Mouse (Mus musculus) mesoderm, embryonic 11.5 days (tissue): ENCODE measurements at regions not wholly inside any gene's neighbourhood (a gene's known extent, or its start where the extent isn't known, plus 50 kb on each side); places are given as distances from the start of the nearest gene placed in this dataset.

Source experiments
- DNase-seq: peaks from one replicate; pipeline ENCODE4 v3.0.0-alpha.2; 2012; ENCODE audit warnings: low read depth, low spot score

DNA sequence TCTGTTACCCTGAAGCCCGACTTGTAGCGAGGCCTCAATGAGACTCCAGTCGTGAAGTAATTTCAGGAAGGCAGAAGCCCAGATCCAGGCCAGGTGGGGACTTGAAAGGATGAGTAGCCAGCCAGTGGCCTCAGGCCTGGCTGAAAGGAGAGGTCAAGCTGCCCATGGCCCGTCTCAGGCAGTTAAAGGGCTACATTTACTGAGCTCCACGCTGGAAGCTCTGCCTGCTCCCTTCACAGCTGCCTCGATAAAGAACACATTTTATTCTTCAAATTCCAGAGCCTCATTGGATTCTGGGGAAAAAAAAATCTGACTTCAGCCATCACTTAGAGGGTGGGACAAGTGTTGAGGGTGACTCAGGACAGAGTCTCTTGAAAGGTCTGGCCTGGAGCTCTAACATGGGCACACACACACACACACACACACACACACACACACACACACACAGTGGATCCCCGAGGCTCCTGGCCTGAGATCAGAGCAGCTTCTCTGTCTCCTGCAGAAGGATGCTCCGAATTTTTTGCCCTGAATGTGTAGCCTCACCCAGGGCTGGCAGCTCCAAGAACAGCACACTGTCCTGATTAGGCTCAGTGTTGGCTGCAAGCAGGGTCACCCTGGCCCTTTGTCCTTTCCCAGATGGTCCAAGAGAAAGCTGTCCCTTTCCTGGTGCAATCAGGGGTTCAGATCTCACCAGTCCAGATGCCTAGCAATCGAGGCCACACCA, 53.0 kb downstream of the Gadd45g start:
- no peak for DNase-seq

GRCm38 (mm10) chr13:51900043-51900440, 53.6 kb downstream of the Gadd45g start:
- no peak for DNase-seq

DNA sequence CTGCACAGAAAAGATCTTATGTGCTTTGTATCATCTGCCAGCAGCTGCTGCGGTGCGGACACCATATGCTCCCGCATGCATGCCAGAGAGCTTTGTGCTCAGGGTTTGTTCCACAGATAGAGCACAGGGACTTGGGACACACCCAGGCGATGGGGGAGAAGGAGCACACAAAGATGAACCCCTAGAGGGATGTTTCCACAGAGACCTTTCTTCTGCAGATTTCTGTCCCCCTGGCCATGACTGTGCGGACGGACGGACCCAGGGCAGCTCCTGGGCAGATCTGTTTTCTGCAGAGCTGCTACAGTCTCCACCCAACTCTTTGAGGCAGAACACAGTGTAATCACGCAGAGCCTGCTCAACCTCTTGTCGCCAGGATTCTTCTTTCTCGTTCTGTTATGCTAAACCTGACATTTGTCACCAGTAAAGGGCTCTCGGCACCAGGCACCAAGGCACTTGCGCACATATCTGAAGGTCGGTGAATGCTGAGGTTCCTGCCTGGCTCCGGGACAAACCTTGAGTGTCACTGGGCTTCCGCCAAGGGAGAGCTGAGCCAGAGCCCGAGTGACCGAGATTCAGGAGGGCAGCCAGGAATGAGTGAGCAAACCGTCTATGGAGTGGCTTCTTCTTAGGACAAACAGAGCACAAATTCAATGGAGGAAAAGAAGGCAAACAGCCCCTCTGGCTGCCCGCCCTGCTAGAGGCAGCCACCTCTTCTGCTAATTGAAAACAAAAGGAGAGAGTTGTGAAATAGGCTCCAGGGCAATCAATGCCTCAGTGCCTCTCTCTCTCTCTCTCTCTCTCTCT, 56.2 kb downstream of the Gadd45g start:
- no peak for DNase-seq

GRCm38 (mm10) chr13:51903324-51903939, 57.0 kb downstream of the Gadd45g start:
- peak; percentile 63 for DNase-seq

- DNase-seq: no peak
These were observed 58.8 kb downstream of the Gadd45g start for GRCm38 (mm10) chr13:51905270-51905669.

DNA sequence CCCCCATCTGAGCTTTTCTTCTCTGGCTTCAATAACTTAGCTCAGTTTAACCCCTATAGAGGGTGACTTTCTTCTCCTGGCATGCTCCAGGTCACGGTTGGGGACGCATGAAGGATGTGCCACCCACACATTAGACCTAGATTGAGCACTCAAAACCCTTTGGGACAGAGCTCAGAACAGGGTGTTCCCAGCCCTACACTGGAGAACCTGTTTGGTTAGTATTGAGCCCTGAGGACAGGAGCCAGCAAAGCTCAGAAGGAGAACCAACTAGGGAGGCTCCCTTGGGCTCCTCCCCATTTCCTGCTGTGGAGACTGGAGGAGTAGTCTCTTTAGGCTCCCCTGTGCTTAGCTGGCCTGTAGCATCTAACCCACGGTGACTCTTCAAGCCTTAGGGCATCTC, 59.6 kb downstream of the Gadd45g start:
- DNase-seq: no peak

DNA sequence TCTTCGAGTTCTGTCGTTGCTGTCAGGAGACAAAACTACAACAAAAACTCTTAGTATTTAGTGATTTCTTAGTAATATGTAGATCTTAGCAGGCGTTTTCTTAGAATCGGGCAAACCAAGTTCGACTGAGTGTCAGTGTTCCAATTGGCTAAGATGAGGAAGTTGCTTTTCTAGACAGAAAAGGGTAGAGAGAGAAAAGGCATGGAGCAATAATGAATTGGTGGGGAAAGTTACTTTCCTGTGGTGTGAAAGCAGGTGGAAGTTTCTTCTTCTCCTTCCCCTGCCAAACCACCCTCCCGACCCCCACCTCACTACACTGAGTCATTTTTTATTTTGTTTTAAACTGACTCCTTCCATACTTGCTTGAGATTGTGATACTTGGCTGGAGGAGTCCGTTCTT, 62.0 kb downstream of the Gadd45g start:
- DNase-seq: no peak

DNA sequence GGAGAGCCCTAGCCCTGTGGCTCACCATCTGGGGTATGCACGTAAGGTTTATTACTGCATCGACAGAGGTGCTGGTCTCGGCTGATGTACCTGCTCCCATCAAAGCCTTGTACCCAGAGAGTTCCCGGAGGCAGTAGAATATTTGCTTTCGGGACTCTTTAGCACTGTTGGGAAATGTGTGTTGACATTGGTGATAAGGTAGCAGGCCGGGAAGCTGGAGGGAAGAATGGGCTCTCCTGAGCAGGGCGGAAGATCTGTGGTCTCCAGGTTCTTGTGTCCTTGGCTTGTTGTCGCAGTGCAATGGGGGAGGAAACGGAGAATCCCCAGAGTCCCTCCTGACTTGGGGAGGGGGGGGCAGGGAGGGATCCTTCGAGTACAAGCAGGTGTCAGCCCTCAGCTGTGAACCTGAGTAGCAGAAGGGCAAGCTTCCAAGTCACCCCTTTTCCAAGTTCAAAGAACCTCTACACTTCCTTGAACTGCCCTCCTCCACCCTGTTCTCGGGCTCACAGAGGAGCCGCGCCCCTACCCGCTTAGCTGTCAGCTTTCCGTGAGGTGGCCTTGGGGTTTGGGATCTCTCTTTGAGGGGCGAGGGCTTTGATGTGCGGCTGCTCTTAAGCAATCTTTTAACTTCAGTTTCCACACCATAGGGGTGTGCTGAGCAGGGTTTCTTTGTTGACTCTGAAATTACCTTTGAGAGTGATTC, 65.0 kb downstream of the Gadd45g start:
- no peak for DNase-seq

GRCm38 (mm10) chr13:51912477-51912876, 66.0 kb downstream of the Gadd45g start:
- DNase-seq: no peak

DNA sequence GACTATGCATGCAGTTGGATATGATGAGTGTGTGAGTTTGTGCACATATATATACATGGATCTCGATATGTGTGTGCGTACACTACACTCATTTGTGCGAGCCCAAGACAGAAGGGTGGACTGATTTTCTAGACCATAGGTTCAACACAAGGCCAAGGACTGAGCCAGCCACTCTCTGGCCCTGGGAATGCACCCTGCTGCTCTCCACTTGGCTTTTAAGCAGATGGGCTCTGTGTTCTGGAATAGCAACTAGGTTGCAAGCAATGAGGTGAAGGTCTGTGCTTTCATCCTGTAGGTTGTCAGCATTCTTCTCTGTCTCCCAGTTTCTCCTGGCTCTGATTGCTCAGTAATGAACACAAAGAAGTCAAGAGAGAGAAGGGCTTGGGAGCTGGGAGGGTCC, 66.5 kb downstream of the Gadd45g start:
- no peak for DNase-seq

- no peak for DNase-seq
These were observed 70.3 kb downstream of the Gadd45g start for GRCm38 (mm10) chr13:51916666-51917240.

DNA sequence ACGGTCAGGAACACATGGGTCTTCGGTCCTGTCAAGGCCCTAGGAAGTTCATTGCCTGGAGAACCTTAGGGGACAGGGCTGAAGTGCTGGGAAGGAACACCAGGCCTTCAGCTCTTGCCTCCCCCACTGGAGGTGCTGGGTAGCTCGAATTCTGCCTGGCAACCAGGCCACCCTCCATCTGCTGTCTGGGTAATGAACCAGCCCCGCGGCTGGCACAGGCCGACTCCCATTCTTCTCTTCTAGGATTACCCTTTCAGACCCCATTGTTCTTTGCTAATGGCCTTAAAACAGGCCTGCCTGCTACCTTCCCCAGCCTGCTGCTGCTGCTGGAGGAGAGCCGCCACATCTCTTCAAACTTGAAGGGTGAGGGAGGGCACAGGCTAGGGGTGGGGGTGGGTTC, 71.2 kb downstream of the Gadd45g start:
- peak; percentile 61 for DNase-seq

GRCm38 (mm10) chr13:51918108-51918507, 71.6 kb downstream of the Gadd45g start:
- DNase-seq: no peak

DNA sequence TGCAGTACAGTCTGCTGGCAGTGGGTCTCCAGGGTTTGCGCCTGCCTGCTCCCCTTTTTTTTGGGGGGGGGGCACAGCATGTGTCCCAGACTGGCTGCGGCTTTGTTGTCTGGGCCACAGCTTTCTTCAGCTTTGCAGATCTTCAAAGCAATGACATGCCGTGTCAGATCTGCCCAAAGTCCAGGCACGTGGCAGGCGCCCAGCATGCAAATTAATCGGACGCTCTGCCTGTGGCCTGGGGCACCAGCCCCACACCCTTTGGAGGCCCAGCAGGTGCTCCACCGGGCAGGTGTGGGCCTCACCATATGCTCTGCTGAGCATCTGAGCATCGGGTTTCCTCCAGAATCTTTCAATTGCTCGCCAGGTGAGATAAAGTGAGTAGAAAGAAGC, 72.3 kb downstream of the Gadd45g start:
- DNase-seq: peak; percentile 56

DNA sequence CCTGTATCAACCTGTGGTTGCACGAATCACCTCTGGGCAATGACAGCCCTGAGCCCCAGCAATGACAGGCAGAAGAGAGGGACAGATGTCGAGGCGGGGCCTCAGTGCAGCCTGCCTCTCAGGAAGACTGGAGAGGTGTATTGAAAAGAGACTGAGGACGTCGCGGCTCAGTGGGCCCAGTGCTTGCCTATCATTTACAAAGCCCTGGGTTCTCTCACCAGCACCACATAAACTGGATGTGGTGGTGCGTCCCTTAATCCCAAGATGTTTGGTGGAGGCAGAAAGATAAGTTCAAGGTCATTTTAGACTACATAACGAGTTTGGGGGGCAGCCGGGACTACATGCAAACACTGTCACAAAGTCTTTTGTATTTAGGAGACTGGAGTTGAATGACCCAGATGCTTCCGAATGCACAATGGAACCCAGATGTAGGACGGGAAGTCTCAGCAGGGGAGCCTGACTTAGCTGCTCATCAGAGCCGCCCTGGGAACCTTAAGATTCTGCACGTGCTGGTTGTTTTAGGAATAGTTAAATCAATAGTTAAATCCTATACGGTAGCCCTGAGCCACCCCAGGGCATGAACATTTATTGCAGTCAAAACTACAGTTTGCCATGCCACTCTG, 72.8 kb downstream of the Gadd45g start:
- DNase-seq: no peak

GRCm38 (mm10) chr13:51919937-51920336, 73.5 kb downstream of the Gadd45g start:
- no peak for DNase-seq

DNA sequence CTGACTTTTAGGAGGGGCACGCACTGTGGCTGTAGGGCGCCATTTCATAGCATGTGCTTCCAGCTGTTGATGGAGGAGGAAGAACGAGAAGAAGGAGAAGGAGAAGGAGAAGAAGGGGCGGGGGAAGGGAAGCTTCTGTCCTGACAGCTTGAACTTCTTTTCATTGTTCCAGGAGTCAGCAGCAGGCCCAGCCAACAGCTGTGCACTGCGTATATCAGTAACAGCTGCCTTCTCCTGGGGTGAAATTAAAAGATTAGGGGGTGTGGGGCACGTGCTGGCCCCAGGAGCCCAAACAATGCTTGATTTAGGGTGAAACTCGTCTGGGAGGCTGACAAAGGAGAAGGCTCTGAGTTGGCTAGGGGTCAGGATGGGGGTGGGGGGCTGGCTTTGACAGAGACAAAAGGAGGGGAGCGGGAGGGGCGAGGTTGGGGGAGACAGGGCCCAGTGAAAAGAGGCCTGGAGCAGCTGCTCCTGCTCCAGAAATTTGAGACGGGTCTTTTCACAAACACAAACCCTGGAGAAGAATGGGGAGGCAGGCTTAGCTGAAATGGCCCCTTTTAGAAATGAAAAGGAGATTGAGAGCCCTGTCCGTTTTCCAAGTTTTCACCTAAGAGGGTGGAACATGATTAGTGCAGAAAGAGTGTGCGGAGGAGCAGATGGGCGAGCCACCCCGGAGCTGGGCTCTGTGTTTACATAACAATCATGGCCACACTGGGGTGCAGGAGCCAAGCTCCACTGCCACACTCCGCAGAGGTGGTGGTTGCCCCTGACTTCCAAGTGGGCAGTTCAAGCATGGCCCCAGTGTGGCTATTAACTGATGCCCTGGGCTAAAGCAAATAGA, 74.3 kb downstream of the Gadd45g start:
- peak; percentile 89 for DNase-seq

GRCm38 (mm10) chr13:51921550-51921949, 75.1 kb downstream of the Gadd45g start:
- peak; percentile 19 for DNase-seq

DNA sequence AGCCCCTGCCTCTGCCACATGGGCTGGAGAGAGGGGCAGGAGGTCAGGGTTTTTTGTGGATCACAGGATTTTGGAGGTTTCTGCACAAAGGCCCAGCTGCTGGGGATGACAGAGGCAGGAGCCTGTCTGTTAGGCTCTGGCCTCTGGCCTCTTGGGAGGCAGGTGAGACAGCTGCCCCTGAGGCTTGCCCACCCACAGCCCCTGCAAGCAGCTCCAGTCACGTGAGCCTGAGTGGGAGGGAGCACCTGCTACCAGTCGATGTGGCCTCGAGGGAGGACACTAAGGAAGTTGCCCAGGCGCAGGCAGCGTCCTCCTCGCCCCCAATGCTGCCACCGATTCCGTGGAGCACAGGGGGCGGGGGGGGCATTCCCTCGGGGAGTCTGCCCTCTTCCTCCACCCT, 80.3 kb downstream of the Gadd45g start:
- DNase-seq: no peak

DNA sequence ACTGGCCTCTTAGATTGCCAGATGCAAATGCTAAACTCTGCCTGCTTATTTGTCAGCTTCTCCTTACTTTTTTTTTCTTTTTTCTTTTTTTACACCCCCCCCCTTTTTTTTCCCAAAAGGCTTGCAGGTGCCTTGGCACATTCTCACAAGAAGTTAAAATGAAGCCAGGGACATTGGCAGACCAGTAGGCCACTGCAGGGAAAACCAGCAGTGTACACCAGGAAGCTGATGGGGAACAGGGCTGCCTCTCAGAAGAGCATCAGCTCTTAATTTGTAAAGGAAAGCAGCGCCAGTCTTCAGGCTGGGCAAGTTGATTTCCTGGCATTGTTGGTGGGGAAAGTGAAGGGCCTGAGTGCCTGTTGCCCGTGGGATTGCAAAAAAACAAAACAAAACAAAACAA, 83.3 kb downstream of the Gadd45g start:
- no peak for DNase-seq
